8 mouse cellular contexts compared by ENCODE assay signal in the genomic region with DNA sequence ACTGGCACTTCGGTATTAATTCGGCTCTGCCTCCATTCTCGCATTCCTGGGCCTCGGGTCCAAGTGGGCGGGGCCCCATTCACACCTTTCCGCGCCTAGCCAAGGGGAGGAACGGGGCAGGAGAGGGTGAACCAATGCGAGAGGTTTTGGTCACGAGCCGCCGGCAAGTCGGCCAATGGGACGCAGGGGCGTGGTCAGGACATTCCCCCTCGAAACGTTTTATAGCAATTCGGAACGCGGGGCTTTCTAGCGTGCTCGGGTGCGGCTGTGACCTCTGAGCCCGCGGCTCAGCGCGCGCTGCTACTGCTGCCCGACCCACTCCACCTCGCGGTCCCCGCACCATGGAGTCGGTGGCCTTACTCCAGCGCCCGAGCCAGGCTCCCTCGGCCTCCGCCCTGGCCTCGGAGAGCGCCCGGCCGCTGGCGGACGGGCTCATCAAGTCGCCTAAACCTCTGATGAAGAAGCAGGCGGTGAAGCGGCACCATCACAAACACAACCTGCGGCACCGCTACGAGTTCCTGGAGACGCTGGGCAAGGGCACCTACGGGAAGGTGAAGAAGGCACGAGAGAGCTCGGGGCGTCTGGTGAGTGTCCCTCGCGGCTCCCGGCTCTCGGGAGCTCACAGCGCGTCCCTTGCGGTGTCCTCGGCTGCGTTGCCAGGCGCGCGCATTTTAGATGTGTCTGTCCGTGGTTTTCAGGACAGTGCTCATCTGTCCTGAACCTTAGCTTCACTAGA. TPM values are rescaled to one million over a fixed set of nuclear protein-coding genes. Genes with fewer than 3 reads are reported as not detected.
A peak's percentile ranks its signal among the peaks of the same experiment; 100 is the strongest.
DNase-seq lines count a peak whose midpoint lies in the region; ATAC-seq and TF ChIP-seq lines count a peak whose summit lies in the region.

Gene Nuak2 (plus strand): TSS at position 238 of the 736 bp plus-strand sequence.

- TF ChIP-seq CTCF in C2C12 (IDR thresholded peaks at IDR 0.05; ENCODE audit: control insufficient read depth, insufficient read depth, insufficient read length) = no peak
- TF ChIP-seq CTCF in embryonic fibroblast, embryonic 13.5 days (IDR thresholded peaks at IDR 0.05; ENCODE audit: borderline replicate concordance, insufficient read depth, low read length) = no peak

- under 1% methylated on average over 67 of the region's 67 CpGs for WGBS in heart, embryonic 11.5 days (ENCODE audit: insufficient replicate concordance)
- under 1% methylated on average over 67 of the region's 67 CpGs for whole genome bisulfite sequencing in kidney, embryonic 16.5 days
- WGBS in liver, embryonic 12.5 days (ENCODE audit: insufficient replicate concordance) = under 1% methylated on average over 67 of the region's 67 CpGs
- under 1% methylated on average over 67 of the region's 67 CpGs for WGBS in stomach, embryonic 14.5 days

- H3K4me1 ChIP-seq in embryonic fibroblast, embryonic 13.5 days (ENCODE audit: control insufficient read depth, insufficient read depth, low read length) = peaks cover 8% of the 10 kb centered on the region
- H3K4me1 ChIP-seq in heart, embryonic 11.5 days (ENCODE audit: control insufficient read depth, insufficient read depth, low read length) = peaks cover 35% of the 10 kb centered on the region
- H3K4me1 ChIP-seq in kidney, embryonic 16.5 days (ENCODE audit: insufficient read depth, low read length) = peaks cover 30% of the 10 kb centered on the region
- peaks cover 29% of the 10 kb centered on the region for H3K4me1 ChIP-seq in liver, embryonic 12.5 days
- peaks cover 6% of the 10 kb centered on the region; the same call in 1 of the 2 replicates for H3K4me1 ChIP-seq in stomach, embryonic 14.5 days (ENCODE audit: control insufficient read depth, insufficient read depth, low read length)

- H3K27ac ChIP-seq in embryonic fibroblast, embryonic 13.5 days (ENCODE audit: insufficient read depth, low read length) = peak within 1 kb of the TSS; percentile 79
- no peak within 1 kb of the TSS for H3K27ac ChIP-seq in heart, embryonic 11.5 days (ENCODE audit: low read depth, low read length)
- H3K27ac ChIP-seq in kidney, embryonic 16.5 days (ENCODE audit: low read length) = no peak within 1 kb of the TSS
- no peak within 1 kb of the TSS for H3K27ac ChIP-seq in liver, embryonic 12.5 days
- H3K27ac ChIP-seq in stomach, embryonic 14.5 days (ENCODE audit: low read length) = no peak within 1 kb of the TSS

- H3K27me3 ChIP-seq in C2C12 (ENCODE audit: control insufficient read depth, insufficient read depth, insufficient read length) = no peaks in the 10 kb centered on the region
- peaks cover 11% of the 10 kb centered on the region; the same call in 1 of the 2 replicates for H3K27me3 ChIP-seq in heart, embryonic 11.5 days (ENCODE audit: control insufficient read depth, insufficient read depth, low read length)
- peaks cover 21% of the 10 kb centered on the region for H3K27me3 ChIP-seq in kidney, embryonic 16.5 days (ENCODE audit: insufficient read depth, low read length)
- H3K27me3 ChIP-seq in liver, embryonic 12.5 days (replicated peaks) = peaks cover 66% of the 10 kb centered on the region
- H3K27me3 ChIP-seq in stomach, embryonic 14.5 days (ENCODE audit: control insufficient read depth, insufficient read depth, low read length) = 0 out of 2 replicates have a peak, but pooled peaks cover 10% of the 10 kb centered on the region

- H3K9me3 ChIP-seq in heart, embryonic 11.5 days (replicated peaks; ENCODE audit: control insufficient read depth, low read length) = no peaks in the 10 kb centered on the region
- no peaks in the 10 kb centered on the region for H3K9me3 ChIP-seq in kidney, embryonic 16.5 days (ENCODE audit: low read length)
- H3K9me3 ChIP-seq in liver, embryonic 12.5 days (replicated peaks) = no peaks in the 10 kb centered on the region
- H3K9me3 ChIP-seq in stomach, embryonic 14.5 days (ENCODE audit: control insufficient read depth, low read depth, low read length) = no peaks in the 10 kb centered on the region

- peak within 1 kb of the TSS; percentile 59 for H3K4me3 ChIP-seq in C2C12 (ENCODE audit: insufficient read depth, poor library complexity, severe bottlenecking)
- H3K4me3 ChIP-seq in embryonic fibroblast, embryonic 13.5 days (ENCODE audit: insufficient read depth, low read length) = peak within 1 kb of the TSS; percentile 88
- peak within 1 kb of the TSS; percentile 54 for H3K4me3 ChIP-seq in heart, embryonic 11.5 days (ENCODE audit: low read depth, low read length)
- H3K4me3 ChIP-seq in kidney, embryonic 16.5 days (ENCODE audit: low read length) = peak within 1 kb of the TSS; percentile 66
- H3K4me3 ChIP-seq in liver, embryonic 12.5 days = peak within 1 kb of the TSS; percentile 58
- H3K4me3 ChIP-seq in stomach, embryonic 14.5 days (ENCODE audit: low read depth, low read length) = peak within 1 kb of the TSS; percentile 51

- ATAC-seq in heart, embryonic 11.5 days (replicated peaks; ENCODE audit: insufficient number of reproducible peaks, low FRiP score, low TSS enrichment) = peak; percentile 61
- peak; percentile 88 for ATAC-seq in kidney, embryonic 16.5 days (ENCODE audit: low FRiP score, low TSS enrichment)
- ATAC-seq in liver, embryonic 12.5 days = peak; percentile 84
- peak; percentile 81 for ATAC-seq in stomach, embryonic 14.5 days (ENCODE audit: insufficient number of reproducible peaks, insufficient read depth, low FRiP score, low read depth)

- peaks cover 16% of the 10 kb centered on the region for H3K36me3 ChIP-seq in C2C12 (ENCODE audit: control insufficient read depth, insufficient read depth)
- no peaks in the 10 kb centered on the region for H3K36me3 ChIP-seq in heart, embryonic 11.5 days (ENCODE audit: control insufficient read depth, insufficient read depth, low read length)
- H3K36me3 ChIP-seq in kidney, embryonic 16.5 days (ENCODE audit: insufficient read depth, low read length) = no peaks in the 10 kb centered on the region
- no peaks in the 10 kb centered on the region for H3K36me3 ChIP-seq in liver, embryonic 12.5 days
- H3K36me3 ChIP-seq in stomach, embryonic 14.5 days (ENCODE audit: control insufficient read depth, insufficient read depth, low read length) = no peaks in the 10 kb centered on the region

- peaks cover 56% of the 10 kb centered on the region for H3K79me2 ChIP-seq in C2C12 (ENCODE audit: control insufficient read depth, insufficient read depth)

- peak; percentile 92 for TF ChIP-seq POLR2A in embryonic fibroblast, embryonic 13.5 days (IDR thresholded peaks at IDR 0.05; ENCODE audit: low read depth, low read length)

- peak within 1 kb of the TSS; percentile 79 for H3ac ChIP-seq in C2C12 (ENCODE audit: control insufficient read depth, insufficient read length, low read depth)

- peak within 1 kb of the TSS; percentile 97 for H3K4me2 ChIP-seq in heart, embryonic 11.5 days
- peak within 1 kb of the TSS; percentile 96 for H3K4me2 ChIP-seq in kidney, embryonic 16.5 days (replicated peaks; ENCODE audit: low read depth, low read length)
- H3K4me2 ChIP-seq in liver, embryonic 12.5 days = peak within 1 kb of the TSS; percentile 85
- peak within 1 kb of the TSS; percentile 96 for H3K4me2 ChIP-seq in stomach, embryonic 14.5 days (replicated peaks; ENCODE audit: low read depth, low read length)

- peak within 1 kb of the TSS; percentile 58 for H3K9ac ChIP-seq in heart, embryonic 11.5 days (ENCODE audit: low read depth, low read length)
- H3K9ac ChIP-seq in kidney, embryonic 16.5 days (replicated peaks; ENCODE audit: low read length) = peak within 1 kb of the TSS; percentile 70
- H3K9ac ChIP-seq in liver, embryonic 12.5 days = peak within 1 kb of the TSS; percentile 59
- H3K9ac ChIP-seq in stomach, embryonic 14.5 days (replicated peaks; ENCODE audit: low read depth, low read length) = peak within 1 kb of the TSS; percentile 39

- H3K79me3 ChIP-seq in C2C12 (ENCODE audit: low read depth) = peaks cover 42% of the 10 kb centered on the region

- DNase-seq in brain, adult 2 months (ENCODE audit: low read depth, low spot score) = peak; percentile 92
- peak; percentile 77 for DNase-seq in naive thymus-derived CD4-positive, alpha-beta T cell, adult 2 months (ENCODE audit: low read depth)

TF ChIP-seq in C2C12, 6 proteins besides CTCF, POLR2A, EP300 and RAD21:
- TF ChIP-seq USF1 (IDR thresholded peaks at IDR 0.05; ENCODE audit: low read depth) (peak; percentile 86), MAX (IDR thresholded peaks at IDR 0.05) (peak; percentile 92), MYOG (IDR thresholded peaks at IDR 0.05; ENCODE audit: control insufficient read depth, extremely low read depth, insufficient read length) (no peak)

RNA-seq across cellular contexts. Expression of gene Nuak2, which starts in this region (rescaled TPM):
- polyA plus RNA-seq in C2C12 (2012; fragmentation: generic; extraction: Trizol) = 11.7 TPM
- 9.2 and 14.2 TPM in 2 replicates for polyA plus RNA-seq in embryonic fibroblast, embryonic 13.5 days (2011; ENCODE audit: insufficient read length, low read depth, missing spikeins)
- polyA plus RNA-seq in heart, embryonic 11.5 days (2014; fragmentation: Nextera tagmentation; extraction: Ambion mirVana) = 2.6 and 3.6 TPM in 2 replicates
- 4.3 and 5.5 TPM in 2 replicates for polyA plus RNA-seq in kidney, embryonic 16.5 days (2015; fragmentation: Nextera tagmentation; extraction: Ambion mirVana)
- polyA plus RNA-seq in liver, embryonic 12.5 days (2016; fragmentation: Nextera tagmentation; extraction: Ambion mirVana) = 1.3 and 1.7 TPM in 2 replicates
- polyA plus RNA-seq in stomach, embryonic 14.5 days (2014; fragmentation: Nextera tagmentation; extraction: Ambion mirVana) = 4.2 and 4.5 TPM in 2 replicates
